Mouse (Mus musculus) C2C12 (cell line): ENCODE results near the gene Anapc7. TPM values are rescaled to one million over a fixed set of nuclear protein-coding genes. Genes with fewer than 3 reads are reported as not detected.
A peak's percentile ranks its signal among the peaks of the same experiment; 100 is the strongest.

Experiments
- H3K27me3 ChIP-seq: one replicate; pipeline ENCODE4 v1.6.1; 2011; ENCODE audit not compliant: control insufficient read depth, insufficient read depth, insufficient read length
- H3K36me3 ChIP-seq: one replicate; pipeline ENCODE4 v1.6.1; 2011; ENCODE audit not compliant: control insufficient read depth, insufficient read depth
- H3K4me3 ChIP-seq: one replicate; pipeline ENCODE4 v1.5.1; 2011; ENCODE audit warnings: mild to moderate bottlenecking, control low read depth; ENCODE audit not compliant: poor library complexity, insufficient read depth, severe bottlenecking
- H3K79me2 ChIP-seq: one replicate; pipeline ENCODE4 v1.6.1; 2011; ENCODE audit not compliant: control insufficient read depth, insufficient read depth
- H3K79me3 ChIP-seq: one replicate; pipeline ENCODE4 v1.6.1; 2011; ENCODE audit warnings: low read depth, control low read depth
- H3ac ChIP-seq: one replicate; pipeline ENCODE3; 2011; ENCODE audit warnings: low read depth; ENCODE audit not compliant: control insufficient read depth, insufficient read length
- CEBPB ChIP-seq: IDR thresholded peaks from one replicate; pipeline ENCODE4 v1.6.1; 2011; ENCODE audit warnings: low read depth, mild to moderate bottlenecking, control low read depth, moderate library complexity
- CTCF ChIP-seq: IDR thresholded peaks from one replicate; pipeline ENCODE4 v1.5.1; 2011; ENCODE audit not compliant: control insufficient read depth, insufficient read depth, insufficient read length
- FOSL1 ChIP-seq: IDR thresholded peaks from one replicate; pipeline ENCODE4 v1.8.0; 2011; ENCODE audit warnings: mild to moderate bottlenecking, low read length; ENCODE audit not compliant: poor library complexity, insufficient read depth, severe bottlenecking
- MAX ChIP-seq: IDR thresholded peaks from one replicate; pipeline ENCODE4 v1.6.1; 2011; ENCODE audit warnings: mild to moderate bottlenecking, control low read depth
- MYOD1 ChIP-seq: IDR thresholded peaks from one replicate; pipeline ENCODE4 v1.6.1; 2011; ENCODE audit warnings: low read depth; ENCODE audit not compliant: control insufficient read depth, insufficient read length
- MYOG ChIP-seq: IDR thresholded peaks from one replicate; pipeline ENCODE4 v1.6.1; 2011; ENCODE audit not compliant: control insufficient read depth, insufficient read length; ENCODE audit errors: extremely low read depth
- USF1 ChIP-seq: IDR thresholded peaks from one replicate; pipeline ENCODE4 v1.6.1; 2011; ENCODE audit warnings: low read depth, mild to moderate bottlenecking, control low read depth, moderate library complexity
- long read RNA-seq, 2 experiments: library from polyadenylated mRNA; unstranded; transcript quantifications; one replicate each; pipeline ENCODE4 v2.0.0; 2019 to 2020
- polyA plus RNA-seq: library from polyadenylated mRNA; unstranded; fragments of >200 nt; fragmentation: generic; extraction: Trizol; gene quantifications from one replicate; pipeline ENCODE4 v1.2.1, GENCODE M21; 2012; ENCODE audit warnings: missing spikeins

The Anapc7 gene
- polyA plus RNA-seq, result 45.3 TPM
- long read RNA-seq, experiment 1, transcript Anapc7-201 (11 exons, 2,751 nt), result major isoform, 37 of 46 reads
- long read RNA-seq, experiment 1, partial matches to known transcripts, result 6 of 46 reads
- long read RNA-seq, experiment 1, other reads (novel, unspliced or antisense), result 2 of 46 reads
- long read RNA-seq, experiment 2, transcript Anapc7-202 (10 exons, 3,599 nt), result minor isoform, 8 of 478 reads
- long read RNA-seq, experiment 2, transcript Anapc7-201 (11 exons, 2,751 nt), result major isoform, 450 of 478 reads
- long read RNA-seq, experiment 2, partial matches to known transcripts, result 2 of 478 reads
- long read RNA-seq, experiment 2, other reads (novel, unspliced or antisense), result 17 of 478 reads

DNA sequence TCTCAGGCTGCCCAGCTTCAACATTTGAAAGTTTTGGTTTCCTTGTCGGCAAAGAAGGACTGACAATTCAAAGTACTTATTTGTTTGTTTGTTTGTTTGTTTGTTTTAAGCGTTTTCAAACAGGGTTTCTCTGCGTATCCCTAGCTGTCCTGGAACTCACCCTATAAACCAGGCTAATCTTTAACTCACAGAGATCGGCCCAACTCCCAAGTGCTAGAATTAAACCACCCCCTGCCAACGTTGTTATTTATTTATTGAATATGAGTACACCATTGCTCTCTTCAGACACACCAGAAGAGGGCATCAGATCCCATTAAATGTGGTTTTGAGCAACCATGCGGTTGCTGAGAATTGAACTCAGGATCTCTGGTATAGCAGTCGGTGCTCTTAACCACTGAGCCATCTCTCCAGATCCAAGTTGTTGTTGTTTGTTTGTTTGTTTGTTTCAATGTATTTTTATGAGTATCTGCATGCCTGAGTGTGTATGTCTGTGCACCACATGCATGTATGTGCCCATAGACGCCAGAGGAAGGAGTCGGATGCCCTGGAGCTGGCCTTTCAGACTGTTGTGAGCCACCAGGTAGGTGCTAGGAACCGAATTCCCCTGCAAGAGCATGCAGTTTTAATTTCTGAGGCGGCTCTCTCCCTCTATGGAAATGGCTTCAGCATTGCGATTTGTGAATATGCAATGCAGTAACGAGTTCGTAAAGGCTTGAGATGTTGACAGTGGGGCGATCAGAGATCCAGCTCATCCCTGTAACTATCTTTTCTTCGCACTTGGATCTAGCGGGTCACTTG lies at the start of gene Anapc7:
Gene Anapc7 (plus strand): TSS at position 423 of the 798 bp plus-strand sequence.
- peaks cover 42% of the 10 kb centered on the region for H3K79me2 ChIP-seq
- peaks cover 31% of the 10 kb centered on the region for H3K79me3 ChIP-seq
- H3ac ChIP-seq, result peak within 1 kb of the TSS; percentile 98
- TF ChIP-seq CEBPB, result no peak
- TF ChIP-seq FOSL1, result no peak
- no peak for TF ChIP-seq MYOG
- TF ChIP-seq USF1, result no peak
- no peak for TF ChIP-seq CTCF
- TF ChIP-seq MYOD1, result no peak
- TF ChIP-seq MAX, result no peak
- H3K36me3 ChIP-seq, result peaks cover 4% of the 10 kb centered on the region
- H3K27me3 ChIP-seq, result no peaks in the 10 kb centered on the region
- H3K4me3 ChIP-seq, result peak within 1 kb of the TSS; percentile 92

DNA sequence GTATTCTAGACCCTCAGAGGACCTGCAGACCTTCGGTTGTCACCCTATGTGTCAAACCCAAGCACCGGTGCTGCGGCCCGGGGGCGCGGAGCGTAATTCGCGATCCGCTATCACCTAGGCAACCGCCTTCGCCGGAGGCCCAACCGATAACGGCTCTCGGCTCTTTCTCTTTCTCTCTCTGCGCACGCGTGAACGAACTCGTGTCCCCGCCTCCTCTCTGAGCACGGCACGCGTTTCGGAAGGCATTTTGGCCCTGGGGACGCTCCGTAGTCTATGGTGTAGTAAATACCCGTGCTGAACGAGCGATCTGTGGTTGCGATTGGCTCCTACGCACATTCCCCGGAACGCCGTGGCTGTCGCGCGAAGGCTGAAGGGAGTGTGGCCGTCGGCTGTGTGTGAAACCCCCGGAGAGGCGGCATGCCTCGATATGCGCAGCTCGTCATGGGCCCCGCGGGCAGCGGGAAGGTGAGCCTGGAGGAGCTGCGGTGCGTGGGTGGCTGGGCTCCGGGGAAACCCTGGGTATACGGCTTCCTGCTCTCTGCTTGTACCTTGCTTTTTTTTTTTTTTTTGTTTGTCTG lies 49.2 kb upstream of the Anapc7 start, which contains the start of gene Fam216a:
Gene Fam216a (minus strand): TSS at position 173 of the 578 bp plus-strand sequence.
- Histone ChIP-seq H3K36me3 (peaks cover 32% of the 10 kb centered on the region), H3ac (peak within 1 kb of the TSS; percentile 93), H3K4me3 (peak within 1 kb of the TSS; percentile 74), H3K27me3 (no peaks in the 10 kb centered on the region), H3K79me3 (peaks cover 23% of the 10 kb centered on the region), H3K79me2 (peaks cover 39% of the 10 kb centered on the region)
- TF ChIP-seq CEBPB (no peak), MYOG (no peak), MYOD1 (no peak), MAX (peak; percentile 97), USF1 (peak; percentile 37)

DNA sequence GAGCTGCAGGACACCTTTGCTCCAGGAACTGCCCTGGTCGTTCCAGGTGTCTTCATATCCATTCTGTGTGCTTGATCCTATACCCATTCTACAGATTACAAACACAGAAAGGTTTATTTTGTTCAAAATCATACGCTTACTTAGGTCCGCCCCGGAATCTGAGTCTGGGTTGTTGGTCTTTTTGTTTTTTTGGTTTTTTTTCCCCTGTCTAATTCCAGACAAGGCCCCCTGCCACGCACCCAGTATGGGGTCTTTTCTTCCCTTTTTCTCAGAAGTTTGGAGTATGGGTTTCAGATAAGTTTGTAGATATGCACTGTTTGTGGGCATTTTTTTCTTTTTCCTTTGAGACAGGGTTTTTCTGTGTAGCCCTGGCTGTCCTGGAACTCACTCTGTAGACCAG lies 48.6 kb upstream of the Anapc7 start:
- H3K4me3 ChIP-seq, result peak overlapping the region; percentile 74
- H3K79me2 ChIP-seq, result peaks cover 39% of the 10 kb centered on the region
- peak overlapping the region; percentile 66 for H3ac ChIP-seq
- peaks cover 23% of the 10 kb centered on the region for H3K79me3 ChIP-seq
- TF ChIP-seq CTCF, result no peak
- TF ChIP-seq MYOG, result no peak
- no peak for TF ChIP-seq CEBPB
- no peak for TF ChIP-seq MAX
- TF ChIP-seq MYOD1, result no peak
- no peaks in the 10 kb centered on the region for H3K27me3 ChIP-seq
- peaks cover 27% of the 10 kb centered on the region for H3K36me3 ChIP-seq

DNA sequence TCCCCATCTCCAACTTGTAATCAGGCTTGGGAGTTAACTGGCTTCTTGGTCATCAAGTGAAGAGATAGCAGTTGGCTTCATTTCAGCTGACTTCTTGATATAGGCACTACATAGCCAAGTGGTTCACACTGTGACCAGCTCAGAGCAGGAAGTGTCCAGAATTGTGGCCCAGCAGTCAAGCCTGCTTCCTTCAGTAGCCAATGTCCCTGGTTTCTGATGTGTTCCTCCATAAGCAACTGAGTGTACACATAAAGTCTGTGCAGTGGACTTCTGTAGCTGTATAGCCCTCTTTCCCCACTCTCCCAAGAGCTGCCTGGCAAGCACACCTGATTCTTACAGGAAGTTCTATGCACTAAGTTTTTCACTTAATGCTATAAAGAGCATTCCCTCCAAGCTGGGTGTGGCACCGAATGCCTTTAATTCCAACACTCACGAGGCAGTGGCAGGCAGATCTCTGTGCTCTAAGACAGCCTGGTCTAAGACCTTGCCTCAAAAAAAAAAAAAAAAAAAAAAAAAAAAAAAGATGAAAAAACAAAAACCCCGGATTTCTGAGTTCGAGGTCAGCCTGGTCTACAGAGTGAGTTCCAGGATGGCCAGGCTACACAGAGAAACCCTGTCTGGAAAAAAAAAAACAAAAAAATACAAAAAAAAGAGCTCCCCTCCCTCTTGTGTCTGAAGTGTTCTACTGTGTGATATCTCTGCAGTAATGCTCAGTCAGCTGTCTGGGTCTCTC lies 44.2 kb upstream of the Anapc7 start:
- no peak for TF ChIP-seq MYOD1
- TF ChIP-seq CEBPB, result no peak
- TF ChIP-seq MAX, result no peak
- no peak for TF ChIP-seq MYOG
- TF ChIP-seq CTCF, result no peak
- no peak for TF ChIP-seq FOSL1
- no peak for TF ChIP-seq USF1
- Histone ChIP-seq H3K27me3 (no peaks in the 10 kb centered on the region), H3ac (no peak overlapping the region), H3K79me2 (peaks cover 18% of the 10 kb centered on the region), H3K4me3 (no peak overlapping the region), H3K79me3 (peaks cover 13% of the 10 kb centered on the region), H3K36me3 (peaks cover 32% of the 10 kb centered on the region)

DNA sequence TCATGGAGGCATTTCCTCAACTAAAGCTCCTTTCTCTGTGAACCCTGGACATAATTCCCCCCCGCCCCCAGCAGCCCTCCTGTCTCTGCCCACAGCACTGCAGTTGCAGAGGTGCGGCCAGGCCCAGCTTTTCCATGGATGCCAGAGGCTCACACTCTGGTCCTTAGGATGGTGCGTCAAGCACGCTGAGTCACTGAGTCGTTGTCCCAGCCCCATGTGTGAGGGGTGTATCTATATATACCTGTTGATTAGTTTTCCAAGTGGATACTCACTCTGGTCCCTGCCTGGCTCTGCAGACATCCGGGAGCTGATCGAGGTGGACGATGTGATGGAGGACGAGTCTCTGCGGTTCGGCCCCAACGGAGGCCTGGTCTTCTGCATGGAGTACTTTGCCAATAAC lies 43.3 kb upstream of the Anapc7 start:
- Histone ChIP-seq H3K36me3 (peaks cover 34% of the 10 kb centered on the region), H3ac (no peak overlapping the region), H3K4me3 (no peak overlapping the region), H3K27me3 (no peaks in the 10 kb centered on the region), H3K79me3 (peaks cover 6% of the 10 kb centered on the region), H3K79me2 (peaks cover 10% of the 10 kb centered on the region)
- TF ChIP-seq MYOD1, result no peak
